Mouse (Mus musculus) left cerebral cortex, adult 11 months (tissue): Measurements from ENCODE around the gene Abca1.

ENCODE experiments used
- DNase-seq: peaks from one replicate; pipeline ENCODE4 v3.0.0; 2022; ENCODE audit warnings: low spot score

Abca1 gene

GRCm38 (mm10) chr4:53148817-53149216 lies 10.9 kb downstream of the Abca1 start:
- no peak for DNase-seq

GRCm38 (mm10) chr4:53147454-53147853 lies 12.2 kb downstream of the Abca1 start:
- no peak for DNase-seq

- no peak for DNase-seq
These were observed 12.6 kb downstream of the Abca1 start for GRCm38 (mm10) chr4:53147046-53147445.

GRCm38 (mm10) chr4:53146227-53146949 lies 13.3 kb downstream of the Abca1 start:
- DNase-seq: no peak

- DNase-seq: no peak
These were observed 14.1 kb downstream of the Abca1 start for GRCm38 (mm10) chr4:53145434-53146168.

- DNase-seq: no peak
These were observed 15.1 kb downstream of the Abca1 start for GRCm38 (mm10) chr4:53144571-53144970.

GRCm38 (mm10) chr4:53144021-53144420 lies 15.7 kb downstream of the Abca1 start:
- DNase-seq: no peak

GRCm38 (mm10) chr4:53140678-53141077 lies 19.0 kb downstream of the Abca1 start:
- no peak for DNase-seq

- DNase-seq: no peak
These were observed 20.2 kb downstream of the Abca1 start for GRCm38 (mm10) chr4:53139495-53139894.

GRCm38 (mm10) chr4:53138974-53139373 lies 20.7 kb downstream of the Abca1 start:
- DNase-seq: no peak

GRCm38 (mm10) chr4:53137087-53137486 lies 22.6 kb downstream of the Abca1 start:
- no peak for DNase-seq

- no peak for DNase-seq
These were observed 24.9 kb downstream of the Abca1 start for GRCm38 (mm10) chr4:53134816-53135215.

- no peak for DNase-seq
These were observed 25.7 kb downstream of the Abca1 start for GRCm38 (mm10) chr4:53133995-53134394.

- DNase-seq: no peak
These were observed 28.2 kb downstream of the Abca1 start for GRCm38 (mm10) chr4:53131538-53131937.

GRCm38 (mm10) chr4:53130622-53131517 lies 28.8 kb downstream of the Abca1 start:
- DNase-seq: no peak

GRCm38 (mm10) chr4:53129716-53130301 lies 29.9 kb downstream of the Abca1 start:
- no peak for DNase-seq

- no peak for DNase-seq
These were observed 32.4 kb downstream of the Abca1 start for GRCm38 (mm10) chr4:53127266-53127665.

GRCm38 (mm10) chr4:53126794-53127193 lies 32.9 kb downstream of the Abca1 start:
- DNase-seq: no peak

- no peak for DNase-seq
These were observed 34.7 kb downstream of the Abca1 start for GRCm38 (mm10) chr4:53124837-53125490.

GRCm38 (mm10) chr4:53122310-53122709 lies 37.4 kb downstream of the Abca1 start:
- no peak for DNase-seq

- no peak for DNase-seq
These were observed 38.0 kb downstream of the Abca1 start for GRCm38 (mm10) chr4:53121516-53122227.
